Mouse (Mus musculus) liver, embryonic 11.5 days (tissue): Measurements from ENCODE around the gene Ctnnd1. TPM values are rescaled to one million over a fixed set of nuclear protein-coding genes. Genes with fewer than 3 reads are reported as not detected.

ENCODE experiments used
- ATAC-seq: fragments of 200-750 bp; cut with Nextera tagmentation; replicated peaks from 2 replicates; pipeline ENCODE4 v1.8.0; 2017; ENCODE audit warnings: moderate number of reproducible peaks, mild to moderate bottlenecking, moderate TSS enrichment, moderate library complexity; ENCODE audit not compliant: low FRiP score
- DNase-seq: peaks from one replicate; pipeline ENCODE4 v3.0.0-alpha.2; 2017; ENCODE audit warnings: low spot score
- H3K27ac ChIP-seq: fragments of 300-500 bp; sonication (generic); 2 replicates; pipeline ENCODE4 v1.5.1; 2014; ENCODE audit warnings: mild to moderate bottlenecking, low read depth, low read length, control low read depth
- H3K27me3 ChIP-seq: fragments of 300-500 bp; sonication (generic); replicated peaks from 2 replicates; pipeline ENCODE4 v1.6.1; 2014; ENCODE audit warnings: low read length, mixed read lengths; ENCODE audit not compliant: control insufficient read depth, insufficient read depth
- H3K36me3 ChIP-seq: fragments of 300-500 bp; sonication (generic); 2 replicates; pipeline ENCODE4 v1.6.1; 2014; ENCODE audit warnings: mild to moderate bottlenecking, low read length, moderate library complexity, mixed read lengths; ENCODE audit not compliant: control insufficient read depth, insufficient read depth
- H3K4me1 ChIP-seq: fragments of 300-500 bp; sonication (generic); replicated peaks from 2 replicates; pipeline ENCODE4 v1.6.1; 2014; ENCODE audit warnings: low read length, mixed read lengths; ENCODE audit not compliant: control insufficient read depth, insufficient read depth
- H3K4me2 ChIP-seq: fragments of 300-500 bp; sonication (generic); 2 replicates; pipeline ENCODE4 v1.6.1; 2014; ENCODE audit warnings: mild to moderate bottlenecking, control low read depth, moderate library complexity
- H3K4me3 ChIP-seq: fragments of 300-500 bp; sonication (generic); 2 replicates; pipeline ENCODE4 v1.5.1; 2014; ENCODE audit warnings: low read depth, low read length, control low read depth
- H3K9ac ChIP-seq: fragments of 300-500 bp; sonication (generic); 2 replicates; pipeline ENCODE4 v1.6.1; 2014; ENCODE audit warnings: low read depth, low read length, control low read depth
- H3K9me3 ChIP-seq: fragments of 300-500 bp; sonication (generic); 2 replicates; pipeline ENCODE4 v1.6.1; 2016; ENCODE audit warnings: low read length, inconsistent platforms, mixed read lengths; ENCODE audit not compliant: control insufficient read depth
- WGBS: fragments of 180-500 bp; shearing (Covaris S2); extraction: QIAGEN DNeasy Blood & Tissue Kit; methylation state at CpG from one replicate; pipeline ENCODE4 v1.1.7; 2014; 5-methylcytosine and 5-hydroxymethylcytosine counted together
- polyA plus RNA-seq: library from polyadenylated mRNA; unstranded; fragments of >200 nt; fragmentation: Nextera tagmentation; extraction: Ambion mirVana; gene quantifications from 2 replicates; pipeline ENCODE4 v1.2.1, GENCODE M21; 2014

The Ctnnd1 gene
- polyA plus RNA-seq, 1 experiment from 2014 or later, result 27.1 TPM

- Histone ChIP-seq H3K4me3 (no peak overlapping the region), H3K9me3 (no peaks in the 10 kb centered on the region), H3K27ac (0 out of 2 replicates have a peak overlapping the region, but pooled peaks have one; percentile 44), H3K27me3 (no peaks in the 10 kb centered on the region), H3K4me1 (peaks cover 58% of the 10 kb centered on the region), H3K9ac (no peak overlapping the region), H3K36me3 (no peaks in the 10 kb centered on the region), H3K4me2 (peak overlapping the region; percentile 26; the same call in 1 of the 2 replicates)
- DNase-seq (no peak), ATAC-seq (no peak)
- WGBS, result 40% methylated on average over 7 of the region's 7 CpGs
Observed at GRCm38 (mm10) chr2:84637452-84638165, 13.0 kb downstream of the Ctnnd1 start.

DNA sequence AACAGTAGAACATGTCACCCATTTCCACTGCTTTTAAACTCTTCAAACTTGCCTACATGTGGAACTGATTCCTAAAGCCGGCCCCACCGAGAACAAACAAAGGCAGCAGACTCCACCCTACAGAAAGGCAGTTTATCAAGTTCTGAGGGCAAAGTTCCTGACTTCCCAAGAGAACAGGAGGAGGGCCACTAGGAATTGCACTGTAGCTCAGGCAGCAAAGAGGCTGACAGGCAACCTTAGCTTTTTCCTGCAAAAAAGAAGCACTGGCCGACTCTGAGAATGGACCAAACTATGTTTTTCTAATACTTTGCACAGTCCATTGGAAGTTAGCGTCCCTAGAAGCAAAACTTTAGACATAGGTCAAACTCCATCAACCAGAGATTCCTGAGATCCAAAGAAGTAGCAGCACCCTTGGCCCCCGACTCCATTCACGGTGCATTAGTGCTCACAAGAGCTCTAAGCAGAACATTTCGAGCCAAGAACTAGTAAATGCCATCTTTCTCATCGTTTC, 14.3 kb downstream of the Ctnnd1 start:
- peaks cover 60% of the 10 kb centered on the region for H3K4me1 ChIP-seq
- H3K4me2 ChIP-seq, result peak overlapping the region; percentile 59
- H3K27ac ChIP-seq, result peak overlapping the region; percentile 73
- DNase-seq (no peak), ATAC-seq (peak; percentile 39)
- no peaks in the 10 kb centered on the region for H3K9me3 ChIP-seq
- H3K27me3 ChIP-seq, result no peaks in the 10 kb centered on the region
- 32% methylated on average over 8 of the region's 8 CpGs for WGBS
- peak overlapping the region; percentile 5; the same call in 1 of the 2 replicates for H3K4me3 ChIP-seq
- no peaks in the 10 kb centered on the region for H3K36me3 ChIP-seq
- no peak overlapping the region; the same call in 1 of the 2 replicates for H3K9ac ChIP-seq

DNA sequence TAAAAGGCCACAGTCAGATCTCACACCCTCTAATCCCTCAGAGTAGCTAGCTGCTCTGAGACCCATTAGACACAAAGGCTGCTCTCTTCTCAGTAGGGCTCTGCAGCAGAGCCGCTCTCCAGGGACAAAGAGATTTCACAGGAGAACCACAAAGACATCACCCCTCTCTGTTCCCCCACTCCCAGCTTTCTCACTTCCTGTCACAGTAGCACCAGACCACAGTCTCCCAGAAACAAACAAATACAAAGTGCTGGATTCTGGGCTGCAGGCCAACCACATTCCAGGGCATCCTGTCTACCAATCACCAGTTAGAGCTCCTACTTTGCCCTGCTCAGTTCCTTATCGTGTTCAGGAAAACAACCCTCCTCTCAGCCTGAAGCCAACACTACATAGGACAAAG, 15.0 kb downstream of the Ctnnd1 start:
- Histone ChIP-seq H3K9me3 (no peaks in the 10 kb centered on the region), H3K4me3 (peak overlapping the region; percentile 5; the same call in 1 of the 2 replicates), H3K4me2 (peak overlapping the region; percentile 59), H3K9ac (no peak overlapping the region), H3K27ac (peak overlapping the region; percentile 73), H3K27me3 (no peaks in the 10 kb centered on the region), H3K4me1 (peaks cover 56% of the 10 kb centered on the region), H3K36me3 (no peaks in the 10 kb centered on the region)
- peak; percentile 77 for ATAC-seq
- DNase-seq, result peak; percentile 55
- 14% methylated on average over 2 of the region's 2 CpGs for WGBS

DNA sequence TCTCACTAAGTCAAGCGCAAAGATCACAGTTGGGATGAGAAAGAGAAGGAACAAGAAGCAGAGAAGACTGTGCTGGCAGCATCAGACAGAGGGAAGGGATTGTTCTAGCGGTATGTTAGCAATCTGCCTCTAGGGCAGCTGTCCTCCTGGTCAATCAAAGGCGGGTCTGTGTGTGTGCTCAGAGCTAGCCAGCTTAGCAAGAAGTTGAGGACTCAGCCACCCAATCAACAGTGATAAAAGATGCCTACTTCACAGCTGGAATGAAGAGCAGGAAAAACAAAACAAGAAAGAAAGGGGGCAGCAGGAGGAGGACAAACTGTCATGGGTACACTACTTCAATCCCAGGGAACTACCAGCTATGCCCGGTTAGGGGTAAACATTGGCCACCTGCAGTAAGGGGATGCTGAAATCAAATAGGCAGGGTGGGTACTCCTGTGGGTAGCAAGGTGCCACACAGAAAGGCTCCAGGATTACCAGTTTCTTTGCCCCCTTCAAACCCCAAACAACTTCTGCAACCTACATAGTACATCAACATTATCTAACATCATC, 15.6 kb downstream of the Ctnnd1 start:
- Histone ChIP-seq H3K27ac (peak overlapping the region; percentile 73), H3K4me1 (peaks cover 56% of the 10 kb centered on the region), H3K4me3 (no peak overlapping the region), H3K36me3 (no peaks in the 10 kb centered on the region), H3K4me2 (peak overlapping the region; percentile 59), H3K9ac (no peak overlapping the region; the same call in 1 of the 2 replicates), H3K9me3 (no peaks in the 10 kb centered on the region), H3K27me3 (no peaks in the 10 kb centered on the region)
- no peak for ATAC-seq
- no peak for DNase-seq
- 31% methylated on average over 4 of the region's 4 CpGs for WGBS

GRCm38 (mm10) chr2:84634006-84634405, 16.6 kb downstream of the Ctnnd1 start:
- no peak for ATAC-seq
- peaks cover 56% of the 10 kb centered on the region for H3K4me1 ChIP-seq
- no peak overlapping the region for H3K4me3 ChIP-seq
- H3K9me3 ChIP-seq, result no peaks in the 10 kb centered on the region
- H3K27me3 ChIP-seq, result no peaks in the 10 kb centered on the region
- H3K27ac ChIP-seq, result peak overlapping the region; percentile 46; the same call in 1 of the 2 replicates
- H3K9ac ChIP-seq, result no peak overlapping the region
- DNase-seq, result no peak
- H3K36me3 ChIP-seq, result no peaks in the 10 kb centered on the region
- 57% methylated on average over 4 of the region's 4 CpGs for WGBS
- H3K4me2 ChIP-seq, result peak overlapping the region; percentile 59

DNA sequence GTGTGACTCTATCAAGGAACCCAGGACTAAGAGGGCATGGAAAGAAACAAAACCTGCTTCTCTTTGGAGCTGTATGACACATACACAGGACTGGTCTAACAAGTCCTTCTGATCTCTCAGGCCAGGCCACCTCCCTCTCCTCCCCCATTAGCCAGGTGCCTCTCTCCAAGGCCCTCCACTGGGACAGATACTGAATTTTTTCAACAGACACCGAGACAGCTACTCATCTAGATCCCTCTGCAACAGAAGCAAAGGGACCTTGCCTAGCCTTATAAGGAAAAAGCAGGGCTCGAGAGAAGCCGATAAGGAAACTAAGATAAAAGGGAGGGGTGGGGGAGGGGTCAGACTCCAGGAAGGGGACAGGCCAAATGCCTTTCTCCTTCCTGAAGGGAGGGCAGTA, 17.6 kb downstream of the Ctnnd1 start:
- peak overlapping the region; percentile 50 for H3K4me2 ChIP-seq
- no peak for DNase-seq
- peaks cover 50% of the 10 kb centered on the region for H3K4me1 ChIP-seq
- H3K9ac ChIP-seq, result no peak overlapping the region; the same call in 1 of the 2 replicates
- ATAC-seq, result peak; percentile 37
- H3K27ac ChIP-seq, result peak overlapping the region; percentile 51; the same call in 1 of the 2 replicates
- no peaks in the 10 kb centered on the region for H3K9me3 ChIP-seq
- no peaks in the 10 kb centered on the region for H3K27me3 ChIP-seq
- no peak overlapping the region for H3K4me3 ChIP-seq
- H3K36me3 ChIP-seq, result no peaks in the 10 kb centered on the region
- 1% methylated on average over 3 of the region's 3 CpGs for WGBS

DNA sequence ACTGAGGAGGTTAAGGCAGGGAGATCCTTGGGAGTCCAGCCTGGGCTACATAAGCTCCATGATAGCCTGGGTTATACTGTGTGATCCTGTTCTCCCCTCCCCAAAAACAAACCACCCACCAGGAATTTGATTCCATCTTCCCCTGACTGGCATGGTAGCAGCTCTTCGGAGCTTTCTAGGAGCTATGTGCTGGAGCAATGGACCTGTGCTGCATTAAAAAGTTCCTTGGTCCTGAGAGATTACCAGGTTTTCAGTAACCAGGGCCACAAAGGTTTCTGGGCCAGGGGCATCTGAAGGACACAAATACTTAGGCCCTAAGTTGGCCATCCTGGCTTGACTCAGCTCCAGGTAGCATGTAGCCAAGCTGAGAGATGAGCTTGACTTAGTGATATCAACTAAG, 18.6 kb downstream of the Ctnnd1 start:
- Histone ChIP-seq H3K9ac (no peak overlapping the region), H3K27ac (no peak overlapping the region), H3K4me3 (no peak overlapping the region), H3K36me3 (no peaks in the 10 kb centered on the region), H3K4me1 (peaks cover 46% of the 10 kb centered on the region), H3K9me3 (no peaks in the 10 kb centered on the region), H3K4me2 (no peak overlapping the region), H3K27me3 (no peaks in the 10 kb centered on the region)
- ATAC-seq (no peak), DNase-seq (no peak)
- 88% methylated on average over 1 of the region's 1 CpGs for WGBS

DNA sequence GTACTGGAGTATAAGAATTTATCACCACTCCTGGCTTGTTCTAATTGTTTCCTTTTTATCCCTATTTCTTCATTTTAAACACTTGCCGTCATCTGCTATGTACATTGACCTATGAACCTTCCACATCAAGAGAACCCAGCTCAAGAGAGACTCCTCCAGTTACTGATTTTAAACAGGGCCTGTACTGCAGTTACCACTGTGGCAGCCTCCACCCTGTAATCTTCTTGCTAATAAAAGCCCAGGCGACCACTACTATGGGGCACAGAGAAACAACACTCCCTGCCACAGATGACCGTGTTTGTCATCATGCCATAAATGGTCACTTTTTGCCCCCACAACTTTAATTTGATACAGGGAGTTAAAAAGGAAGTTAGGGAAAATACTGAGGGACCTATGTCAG, 23.5 kb downstream of the Ctnnd1 start:
- ATAC-seq, result no peak
- no peak overlapping the region for H3K27ac ChIP-seq
- peaks cover 13% of the 10 kb centered on the region for H3K4me1 ChIP-seq
- H3K4me2 ChIP-seq, result no peak overlapping the region
- no peak overlapping the region for H3K4me3 ChIP-seq
- no peaks in the 10 kb centered on the region for H3K9me3 ChIP-seq
- 57% methylated on average over 3 of the region's 3 CpGs for WGBS
- H3K36me3 ChIP-seq, result peaks cover 3% of the 10 kb centered on the region; the same call in 1 of the 2 replicates
- H3K9ac ChIP-seq, result no peak overlapping the region
- no peaks in the 10 kb centered on the region for H3K27me3 ChIP-seq
- no peak for DNase-seq
